Mouse (Mus musculus): Measurements from ENCODE around the gene Atp10a.

Atp10a gene

GRCm38 (mm10) chr7:58740196-58740595, 84.2 kb downstream of the Atp10a start:
- DNase-seq (ENCODE audit: low spot score), result no peak

- no peak for DNase-seq (ENCODE audit: low spot score)
These were observed 84.9 kb downstream of the Atp10a start for GRCm38 (mm10) chr7:58740842-58741241.

- DNase-seq (ENCODE audit: low spot score), result no peak
These were observed 86.0 kb downstream of the Atp10a start for GRCm38 (mm10) chr7:58742009-58742408.

- no peak for DNase-seq (ENCODE audit: low spot score)
These were observed 86.7 kb downstream of the Atp10a start for GRCm38 (mm10) chr7:58742648-58743047.

GRCm38 (mm10) chr7:58743362-58744320, 87.7 kb downstream of the Atp10a start:
- no peak for DNase-seq (ENCODE audit: low spot score)

GRCm38 (mm10) chr7:58746817-58747216, 90.9 kb downstream of the Atp10a start:
- DNase-seq (ENCODE audit: low spot score), result no peak

- no peak for DNase-seq (ENCODE audit: low spot score)
These were observed 94.1 kb downstream of the Atp10a start for GRCm38 (mm10) chr7:58749904-58750612.

GRCm38 (mm10) chr7:58752041-58752440, 96.1 kb downstream of the Atp10a start:
- no peak for DNase-seq (ENCODE audit: low spot score)

GRCm38 (mm10) chr7:58754076-58754475, 98.1 kb downstream of the Atp10a start:
- no peak for DNase-seq (ENCODE audit: low spot score)

GRCm38 (mm10) chr7:58754536-58754935, 98.6 kb downstream of the Atp10a start:
- DNase-seq (ENCODE audit: low spot score), result no peak

- DNase-seq (ENCODE audit: low spot score), result no peak
These were observed 99.1 kb downstream of the Atp10a start for GRCm38 (mm10) chr7:58755083-58755482.

GRCm38 (mm10) chr7:58755846-58756245, 99.9 kb downstream of the Atp10a start:
- no peak for DNase-seq (ENCODE audit: low spot score)

GRCm38 (mm10) chr7:58757331-58757730, 101.4 kb downstream of the Atp10a start:
- no peak for DNase-seq (ENCODE audit: low spot score)

- DNase-seq (ENCODE audit: low spot score), result no peak
These were observed 102.4 kb downstream of the Atp10a start for GRCm38 (mm10) chr7:58758396-58758795.

- no peak for DNase-seq (ENCODE audit: low spot score)
These were observed 103.3 kb downstream of the Atp10a start for GRCm38 (mm10) chr7:58759265-58759664.

GRCm38 (mm10) chr7:58767257-58767656, 111.3 kb downstream of the Atp10a start:
- no peak for DNase-seq (ENCODE audit: low spot score)

GRCm38 (mm10) chr7:58768253-58768652, 112.3 kb downstream of the Atp10a start:
- no peak for DNase-seq (ENCODE audit: low spot score)

GRCm38 (mm10) chr7:58770254-58770653, 114.3 kb downstream of the Atp10a start:
- DNase-seq (ENCODE audit: low spot score), result no peak

- no peak for DNase-seq (ENCODE audit: low spot score)
These were observed 116.2 kb downstream of the Atp10a start for GRCm38 (mm10) chr7:58772048-58772690.

- DNase-seq (ENCODE audit: low spot score), result no peak
These were observed 123.2 kb downstream of the Atp10a start for GRCm38 (mm10) chr7:58779146-58779545.

GRCm38 (mm10) chr7:58786986-58787385, 131.0 kb downstream of the Atp10a start:
- DNase-seq (ENCODE audit: low spot score), result no peak

- DNase-seq (ENCODE audit: low spot score), result no peak
These were observed 131.6 kb downstream of the Atp10a start for GRCm38 (mm10) chr7:58787585-58787984.
